Mouse (Mus musculus): Measurements from ENCODE around the gene Vps36.

DNA sequence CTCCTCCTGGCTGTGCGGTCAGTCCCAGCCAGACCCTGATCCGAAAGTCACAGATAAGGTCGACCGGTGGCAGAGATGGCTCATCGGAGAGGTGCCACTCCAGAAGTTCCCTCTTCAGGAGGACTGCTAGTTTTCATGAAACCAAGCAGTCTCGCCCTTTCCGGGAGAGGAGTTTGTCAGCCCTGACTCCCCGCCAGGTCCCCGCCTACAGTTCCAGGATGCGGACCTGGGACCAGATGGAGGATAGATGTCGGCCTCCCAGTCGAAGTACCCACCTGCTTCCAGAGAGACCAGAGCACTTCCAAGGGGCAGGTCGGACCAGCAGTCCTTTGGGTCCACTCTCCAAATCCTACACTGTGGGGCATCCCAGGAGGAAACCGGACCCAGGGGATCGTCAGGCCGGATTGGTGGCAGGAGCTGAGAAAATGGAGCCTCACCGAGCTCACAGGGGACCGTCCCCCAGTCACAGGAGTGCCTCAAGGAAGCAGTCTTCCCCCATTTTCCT is 66.4 kb downstream of the Vps36 start:
- no peak for TF ChIP-seq POLR2A (IDR thresholded peaks at IDR 0.05; ENCODE audit: borderline replicate concordance, control insufficient read depth, low read depth, low read length)
- no peak for TF ChIP-seq CTCF (IDR thresholded peaks at IDR 0.05; ENCODE audit: control insufficient read depth, insufficient read depth, low read length)
